ENCODE assay signal across 13 mouse cellular contexts in genomic region chr7:145197711-145198110, GRCm38 (mm10). TPM values are rescaled to one million over a fixed set of nuclear protein-coding genes. Genes with fewer than 3 reads are reported as not detected.
DNase-seq lines count a peak whose midpoint lies in the region; ATAC-seq lines count a peak whose summit lies in the region.
"Had no signal": no experiment of that assay in that cellular context is flagged by ENCODE, and none has a peak within 500 bp of the region (broad histone marks: within the 10 kb centered on the region; RNA-seq: fewer than 3 reads in every experiment).

No protein-coding gene starts in this region.

- H3K4me1 ChIP-seq in heart, embryonic 14.5 days (ENCODE audit: control insufficient read depth in 2 of 2, insufficient read depth in 2 of 2, low read length in 2 of 2): peaks cover 45 to 51% of the 10 kb centered on the region in 2 experiments
- peaks cover 31% of the 10 kb centered on the region for H3K4me1 ChIP-seq in lung, embryonic 16.5 days (replicated peaks; ENCODE audit: control insufficient read depth, insufficient read depth, low read length)
- peaks cover 29% of the 10 kb centered on the region for H3K4me1 ChIP-seq in intestine, embryonic 15.5 days (replicated peaks)
- peaks cover 30% of the 10 kb centered on the region for H3K4me1 ChIP-seq in stomach, embryonic 15.5 days

- peak overlapping the region; percentile 92 to 95 for H3K27ac ChIP-seq in heart, embryonic 14.5 days (replicated peaks in 1 of 2; ENCODE audit: control insufficient read depth in 1 of 2, insufficient read depth in 1 of 2, low read depth in 2 of 2, low read length in 2 of 2)
- H3K27ac ChIP-seq in lung, embryonic 16.5 days (ENCODE audit: low read length): peak overlapping the region; percentile 70
- H3K27ac ChIP-seq in intestine, embryonic 15.5 days: peak overlapping the region; percentile 67
- peak overlapping the region; percentile 69; the same call in 1 of the 2 replicates for H3K27ac ChIP-seq in stomach, embryonic 15.5 days
- H3K27ac ChIP-seq: forebrain, embryonic 15.5 days had no signal

- H3K36me3 ChIP-seq in heart, embryonic 14.5 days (ENCODE audit: control insufficient read depth, insufficient read depth, low read length): no peaks in the 10 kb centered on the region
- no peaks in the 10 kb centered on the region for H3K36me3 ChIP-seq in lung, embryonic 16.5 days (ENCODE audit: control insufficient read depth, insufficient read depth, low read length)
- no peaks in the 10 kb centered on the region for H3K36me3 ChIP-seq in intestine, embryonic 15.5 days
- no peaks in the 10 kb centered on the region for H3K36me3 ChIP-seq in stomach, embryonic 15.5 days
- H3K36me3 ChIP-seq: forebrain, embryonic 15.5 days had no signal

- no peak for DNase-seq in heart, postnatal 36 days
- DNase-seq in lung, postnatal 14 days: no peak
- DNase-seq in spleen, postnatal 36 days (ENCODE audit: low spot score in 2 of 2): no peak
- DNase-seq in thymus, adult 18-20 months: no peak
- DNase-seq: kidney, adult 18-20 months had no signal

- peak overlapping the region; percentile 7; the same call in 1 of the 2 replicates for H3K4me2 ChIP-seq in heart, embryonic 14.5 days (ENCODE audit: low read length)
- H3K4me2 ChIP-seq in lung, embryonic 16.5 days (ENCODE audit: low read depth, low read length): no peak overlapping the region
- H3K4me2 ChIP-seq in intestine, embryonic 15.5 days (replicated peaks): no peak overlapping the region
- no peak overlapping the region for H3K4me2 ChIP-seq in stomach, embryonic 15.5 days
- H3K4me2 ChIP-seq: forebrain, embryonic 15.5 days had no signal

- 0 out of 2 replicates have a peak, but pooled peaks cover 4% of the 10 kb centered on the region for H3K9me3 ChIP-seq in heart, embryonic 14.5 days (ENCODE audit: control insufficient read depth, low read length)
- peaks cover 3% of the 10 kb centered on the region; the same call in 1 of the 2 replicates for H3K9me3 ChIP-seq in lung, embryonic 16.5 days (ENCODE audit: control insufficient read depth, low read length)
- 0 out of 2 replicates have a peak, but pooled peaks cover 3% of the 10 kb centered on the region for H3K9me3 ChIP-seq in intestine, embryonic 15.5 days
- no peaks in the 10 kb centered on the region for H3K9me3 ChIP-seq in stomach, embryonic 15.5 days
- H3K9me3 ChIP-seq: forebrain, embryonic 15.5 days had no signal

- H3K27me3 ChIP-seq in heart, embryonic 14.5 days (ENCODE audit: control insufficient read depth, insufficient read depth, low read length): no peaks in the 10 kb centered on the region
- no peaks in the 10 kb centered on the region for H3K27me3 ChIP-seq in lung, embryonic 16.5 days (ENCODE audit: control insufficient read depth, insufficient read depth, low read depth, low read length)
- H3K27me3 ChIP-seq in intestine, embryonic 15.5 days (replicated peaks): no peaks in the 10 kb centered on the region
- no peaks in the 10 kb centered on the region for H3K27me3 ChIP-seq in stomach, embryonic 15.5 days (replicated peaks)
- H3K27me3 ChIP-seq: forebrain, embryonic 15.5 days had no signal

- no peak for ATAC-seq in heart, embryonic 14.5 days (ENCODE audit: insufficient number of reproducible peaks, insufficient read depth, low FRiP score, low read depth)
- ATAC-seq in lung, embryonic 16.5 days (ENCODE audit: low read depth): no peak
- ATAC-seq in intestine, embryonic 15.5 days: no peak
- ATAC-seq in stomach, embryonic 15.5 days (ENCODE audit: insufficient read depth, low FRiP score, low read depth): no peak
- ATAC-seq: forebrain, embryonic 15.5 days had no signal

- intact Hi-C loops in heart, postnatal 36 days (cut with DNase I): no loop called here

- no peak overlapping the region for H3K4me3 ChIP-seq in heart, embryonic 14.5 days (ENCODE audit: control insufficient read depth in 1 of 2, insufficient read depth in 1 of 2, low read depth in 1 of 2, low read length in 2 of 2)
- no peak overlapping the region for H3K4me3 ChIP-seq in lung, embryonic 16.5 days (ENCODE audit: low read length)
- no peak overlapping the region for H3K4me3 ChIP-seq in intestine, embryonic 15.5 days (replicated peaks)
- H3K4me3 ChIP-seq in stomach, embryonic 15.5 days (replicated peaks): no peak overlapping the region
- H3K4me3 ChIP-seq: forebrain, embryonic 15.5 days had no signal

- 41% methylated on average over 3 of the region's 3 CpGs for WGBS in heart, embryonic 14.5 days
- WGBS in lung, embryonic 16.5 days: 45% methylated on average over 3 of the region's 3 CpGs
- 51% methylated on average over 3 of the region's 3 CpGs for WGBS in intestine, embryonic 15.5 days
- WGBS in stomach, embryonic 15.5 days: 38% methylated on average over 3 of the region's 3 CpGs

- peak overlapping the region; percentile 48; the same call in 1 of the 2 replicates for H3K9ac ChIP-seq in heart, embryonic 14.5 days (ENCODE audit: low read length)
- H3K9ac ChIP-seq in lung, embryonic 16.5 days (ENCODE audit: low read length): no peak overlapping the region; the same call in 1 of the 2 replicates
- H3K9ac ChIP-seq in intestine, embryonic 15.5 days: no peak overlapping the region
- no peak overlapping the region for H3K9ac ChIP-seq in stomach, embryonic 15.5 days
- H3K9ac ChIP-seq: forebrain, embryonic 15.5 days had no signal

RNA-seq across cellular contexts. Expression of gene 1810010D01Rik, which starts 10.2 kb away (rescaled TPM):
- 0.23 TPM in 1 of 2 replicates, not detected in the other for polyA plus RNA-seq in heart, embryonic 14.5 days (2014; fragmentation: Nextera tagmentation; extraction: Ambion mirVana)
- not detected for total RNA-seq in heart, postnatal 36 days (2021)
- 0.43 TPM in 1 of 2 replicates, not detected in the other for polyA plus RNA-seq in lung, embryonic 16.5 days (2015; fragmentation: Nextera tagmentation; extraction: Ambion mirVana)
- polyA plus RNA-seq in intestine, embryonic 15.5 days (2015; fragmentation: Nextera tagmentation; extraction: Ambion mirVana): 0.59 and 1.2 TPM in 2 replicates
- polyA plus RNA-seq in stomach, embryonic 15.5 days (2015; fragmentation: Nextera tagmentation; extraction: Ambion mirVana): 0.94 and 0.95 TPM in 2 replicates
- total RNA-seq: adrenal gland, adult 18-20 months; liver, adult 2 months; monocyte, adult 5-6 weeks had no signal
